8 mouse cellular contexts compared by ENCODE assay signal in the genomic region with DNA sequence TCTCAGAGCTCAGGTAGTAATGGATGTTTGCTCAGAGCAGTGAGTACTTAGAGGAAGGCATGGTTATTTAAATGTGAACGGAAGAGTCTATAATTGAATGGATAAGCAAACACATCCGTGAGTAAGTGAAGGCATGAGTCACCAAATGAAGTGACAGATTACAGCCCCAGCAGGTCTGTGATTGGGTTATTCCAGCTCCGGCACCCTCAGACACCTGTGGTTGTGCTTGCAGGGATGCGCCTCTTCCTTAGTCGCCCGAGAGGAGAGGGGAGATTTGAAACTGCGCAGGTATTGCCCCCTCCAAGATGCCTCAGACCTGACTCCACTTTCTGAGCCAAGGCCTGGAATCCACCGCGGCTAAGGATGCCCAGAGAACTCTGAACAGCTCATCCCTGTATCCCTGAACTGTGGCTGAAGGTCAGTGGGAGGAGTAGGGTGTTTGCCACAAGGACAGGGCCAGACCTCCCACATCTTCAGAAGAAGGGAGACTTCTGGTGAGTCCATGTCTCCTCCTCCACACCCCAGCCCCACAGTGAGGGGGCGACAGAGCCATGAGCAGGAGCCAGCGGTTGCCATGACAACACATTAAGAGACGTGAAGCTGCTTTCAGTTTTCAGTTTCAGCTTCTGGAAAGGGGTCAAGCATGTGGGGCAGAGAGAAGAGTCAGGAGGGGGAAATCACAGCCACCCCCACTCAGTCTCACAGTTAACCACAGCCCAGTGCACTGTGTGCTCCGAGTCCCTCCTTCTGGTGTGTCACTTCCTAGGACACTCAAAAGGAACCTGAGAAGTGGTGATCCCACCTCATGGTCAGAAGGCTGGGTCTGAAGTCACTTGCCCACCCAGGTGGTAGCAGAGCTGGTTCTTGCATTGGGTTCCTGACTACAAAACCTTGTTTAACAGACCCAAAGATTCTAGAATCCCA. TPM values are rescaled to one million over a fixed set of nuclear protein-coding genes. Genes with fewer than 3 reads are reported as not detected.
DNase-seq lines count a peak whose midpoint lies in the region; ATAC-seq and TF ChIP-seq lines count a peak whose summit lies in the region.

No protein-coding gene starts in this region.

- TF ChIP-seq POLR2A in heart, adult 2 months (IDR thresholded peaks at IDR 0.05; ENCODE audit: insufficient read depth, low read depth, low read length): no peak

- no peak for TF ChIP-seq CTCF in heart, adult 2 months (IDR thresholded peaks at IDR 0.05)

- no peaks in the 10 kb centered on the region for H3K9me3 ChIP-seq in neural tube, embryonic 15.5 days (replicated peaks)
- H3K9me3 ChIP-seq in hindbrain, embryonic 11.5 days (ENCODE audit: control insufficient read depth, low read length): no peaks in the 10 kb centered on the region
- no peaks in the 10 kb centered on the region for H3K9me3 ChIP-seq in liver, embryonic 11.5 days (ENCODE audit: control insufficient read depth, low read length)

- TF ChIP-seq EP300 in heart, adult 2 months (IDR thresholded peaks at IDR 0.05; ENCODE audit: insufficient read depth, low read depth, low read length): no peak

- no peak overlapping the region for H3K9ac ChIP-seq in neural tube, embryonic 15.5 days (replicated peaks)
- H3K9ac ChIP-seq in hindbrain, embryonic 11.5 days (ENCODE audit: low read depth, low read length): no peak overlapping the region
- no peak overlapping the region for H3K9ac ChIP-seq in heart, adult 2 months (ENCODE audit: low read depth, low read length)
- H3K9ac ChIP-seq in liver, embryonic 11.5 days (ENCODE audit: low read depth, low read length): no peak overlapping the region

- no peak overlapping the region for H3K4me2 ChIP-seq in neural tube, embryonic 15.5 days
- H3K4me2 ChIP-seq in hindbrain, embryonic 11.5 days (replicated peaks; ENCODE audit: low read depth, low read length): no peak overlapping the region
- no peak overlapping the region for H3K4me2 ChIP-seq in liver, embryonic 11.5 days

- ATAC-seq in neural tube, embryonic 15.5 days (ENCODE audit: low FRiP score): no peak
- no peak for ATAC-seq in hindbrain, embryonic 11.5 days (ENCODE audit: low FRiP score)
- no peak for ATAC-seq in megakaryocyte progenitor cell, adult 5-6 weeks (replicated peaks; ENCODE audit: poor library complexity)
- no peak for ATAC-seq in liver, embryonic 11.5 days (replicated peaks; ENCODE audit: low FRiP score)

- no peaks in the 10 kb centered on the region for H3K79me2 ChIP-seq in heart, adult 2 months (replicated peaks; ENCODE audit: control insufficient read depth, insufficient read depth, low read length)

- peaks cover 9% of the 10 kb centered on the region for H3K4me1 ChIP-seq in neural tube, embryonic 15.5 days
- no peaks in the 10 kb centered on the region for H3K4me1 ChIP-seq in hindbrain, embryonic 11.5 days (replicated peaks; ENCODE audit: control insufficient read depth, insufficient read depth, low read length)
- H3K4me1 ChIP-seq in heart, adult 2 months (ENCODE audit: control insufficient read depth, insufficient read depth, low read length): no peaks in the 10 kb centered on the region
- no peaks in the 10 kb centered on the region for H3K4me1 ChIP-seq in liver, embryonic 11.5 days (replicated peaks; ENCODE audit: control insufficient read depth, insufficient read depth, low read length)

- WGBS in neural tube, embryonic 15.5 days: 50% methylated on average over 13 of the region's 13 CpGs
- WGBS in hindbrain, embryonic 11.5 days: 50% methylated on average over 13 of the region's 13 CpGs
- WGBS in heart, adult 2 months: 42% methylated on average over 13 of the region's 13 CpGs
- 45% methylated on average over 13 of the region's 13 CpGs for WGBS in liver, embryonic 11.5 days

- no peaks in the 10 kb centered on the region for H3K36me3 ChIP-seq in neural tube, embryonic 15.5 days
- no peaks in the 10 kb centered on the region for H3K36me3 ChIP-seq in hindbrain, embryonic 11.5 days (ENCODE audit: control insufficient read depth, insufficient read depth, low read length)
- no peaks in the 10 kb centered on the region for H3K36me3 ChIP-seq in heart, adult 2 months (ENCODE audit: control insufficient read depth, insufficient read depth, low read length)
- H3K36me3 ChIP-seq in liver, embryonic 11.5 days (ENCODE audit: control insufficient read depth, insufficient read depth, low read length): no peaks in the 10 kb centered on the region

- intact Hi-C loops in left cerebral cortex, postnatal 36 days (cut with DNase I): loop anchor here (5.0 kb wide), 2 partner anchors 49 to 114 kb away; partner anchors contain the start of gene Hrh1
- intact Hi-C loops in heart, adult 2 months (cut with DNase I): loop anchor here (5.0 kb wide), 3 partner anchors 54 to 579 kb away; no protein-coding TSS in a partner anchor

- H3K4me3 ChIP-seq in neural tube, embryonic 15.5 days (replicated peaks): no peak overlapping the region
- H3K4me3 ChIP-seq in hindbrain, embryonic 11.5 days (ENCODE audit: low read depth, low read length): no peak overlapping the region
- no peak overlapping the region for H3K4me3 ChIP-seq in heart, adult 2 months
- H3K4me3 ChIP-seq in liver, embryonic 11.5 days (ENCODE audit: low read depth, low read length): no peak overlapping the region

- no peak overlapping the region for H3K27ac ChIP-seq in neural tube, embryonic 15.5 days (replicated peaks)
- no peak overlapping the region for H3K27ac ChIP-seq in hindbrain, embryonic 11.5 days (ENCODE audit: low read depth, low read length)
- no peak overlapping the region for H3K27ac ChIP-seq in heart, adult 2 months
- no peak overlapping the region for H3K27ac ChIP-seq in liver, embryonic 11.5 days (ENCODE audit: low read depth, low read length)

- peak; percentile 30 for DNase-seq in neural tube, embryonic 10.5 days (ENCODE audit: extremely low spot score, low spot score)
- DNase-seq in hindbrain, embryonic 11.5 days (ENCODE audit: low spot score): peak; percentile 51
- peak; percentile 72 to 73 for DNase-seq in left cerebral cortex, postnatal 36 days (ENCODE audit: low spot score in 2 of 2)
- peak; percentile 61 for DNase-seq in right cerebral cortex, postnatal 4 days
- no peak for DNase-seq in heart, adult 2 months
- no peak for DNase-seq in liver, embryonic 11.5 days (ENCODE audit: low spot score)

- H3K27me3 ChIP-seq in neural tube, embryonic 15.5 days (replicated peaks): 0 out of 2 replicates have a peak, but pooled peaks cover 5% of the 10 kb centered on the region
- peaks cover 2% of the 10 kb centered on the region; the same call in 1 of the 2 replicates for H3K27me3 ChIP-seq in hindbrain, embryonic 11.5 days (ENCODE audit: control insufficient read depth, insufficient read depth, low read length)
- no peaks in the 10 kb centered on the region for H3K27me3 ChIP-seq in heart, adult 2 months (ENCODE audit: control insufficient read depth, insufficient read depth, low read length)
- H3K27me3 ChIP-seq in liver, embryonic 11.5 days (replicated peaks; ENCODE audit: control insufficient read depth, insufficient read depth, low read length): 0 out of 2 replicates have a peak, but pooled peaks cover 2% of the 10 kb centered on the region

RNA-seq across cellular contexts. Expression of gene Hrh1, which starts 49.6 kb away (rescaled TPM):
- polyA plus RNA-seq in neural tube, embryonic 15.5 days (2015; fragmentation: Nextera tagmentation; extraction: Ambion mirVana): 0.59 and 0.95 TPM in 2 replicates
- polyA plus RNA-seq in hindbrain, embryonic 11.5 days (2014; fragmentation: Nextera tagmentation; extraction: Ambion mirVana): 0.08 and 0.35 TPM in 2 replicates
- total RNA-seq in left cerebral cortex, postnatal 36 days (2021): 10 to 100 TPM; 21.0 to 23.1 TPM
- under 1 TPM; 0.36 to 0.47 TPM for total RNA-seq in heart, adult 2 months (2021)
- 0.20 and 0.41 TPM in 2 replicates for polyA plus RNA-seq in heart, adult 2 months (2012; rRNA removed)
- 0.17 TPM in 1 of 2 replicates, not detected in the other for total RNA-seq in megakaryocyte progenitor cell, adult 5-6 weeks (2015)
- 0.17 TPM in 1 of 2 replicates, not detected in the other for total RNA-seq in megakaryocyte progenitor cell, adult 5-6 weeks (2017)
- polyA plus RNA-seq in liver, embryonic 11.5 days (2014; fragmentation: Nextera tagmentation; extraction: Ambion mirVana): 0.04 TPM in 1 of 2 replicates, not detected in the other

Comparison
In these comparisons a context has a peak if more than half of its experiments do, and no peak if none do; other contexts are left out.
1. DNase-seq: peak in neural tube, embryonic 10.5 days (single experiment), hindbrain, embryonic 11.5 days (single experiment), left cerebral cortex, postnatal 36 days (2 of 2) and right cerebral cortex, postnatal 4 days (single experiment); none in heart, adult 2 months (0 of 2) and liver, embryonic 11.5 days (single experiment).